ENCODE assay signal across 29 mouse cellular contexts in genomic region chr2:73462265-73462664, GRCm38 (mm10).
A peak's percentile ranks its signal among the peaks of the same experiment; 100 is the strongest.
DNase-seq lines count a peak whose midpoint lies in the region; ATAC-seq and TF ChIP-seq lines count a peak whose summit lies in the region.
"Had no signal": no experiment of that assay in that cellular context is flagged by ENCODE, and none has a peak within 500 bp of the region (broad histone marks: within the 10 kb centered on the region; RNA-seq: fewer than 3 reads in every experiment).

No protein-coding gene starts in this region.

- H3K4me3 ChIP-seq in lung, adult 2 months (replicated peaks; ENCODE audit: extremely low read depth, low read depth, low read length): no peak overlapping the region
- no peak overlapping the region for H3K4me3 ChIP-seq in bone marrow, adult 2 months (replicated peaks; ENCODE audit: control insufficient read depth, low read depth, low read length)
- H3K4me3 ChIP-seq: embryonic facial prominence, embryonic 12.5 days; heart, embryonic 10.5 days; heart, embryonic 15.5 days; hindbrain, embryonic 12.5 days; liver, embryonic 15.5 days; myocyte; neural tube, embryonic 12.5 days; stomach, embryonic 15.5 days had no signal

- TF ChIP-seq CTCF in lung, adult 2 months (IDR thresholded peaks at IDR 0.05; ENCODE audit: insufficient read depth, low read length): no peak
- TF ChIP-seq CTCF in bone marrow, adult 2 months (IDR thresholded peaks at IDR 0.05; ENCODE audit: control insufficient read depth, insufficient read depth, low read length): no peak

- TF ChIP-seq POLR2A in lung, adult 2 months (IDR thresholded peaks at IDR 0.05; ENCODE audit: borderline replicate concordance, extremely low read depth, low read depth, low read length): no peak
- no peak for TF ChIP-seq POLR2A in bone marrow, adult 2 months (IDR thresholded peaks at IDR 0.05; ENCODE audit: borderline replicate concordance, control insufficient read depth, low read depth, low read length)

- H3K27ac ChIP-seq in bone marrow, adult 2 months (ENCODE audit: control insufficient read depth, insufficient read depth, low read depth, low read length, poor library complexity): peak overlapping the region; percentile 82
- H3K27ac ChIP-seq: embryonic facial prominence, embryonic 12.5 days; heart, embryonic 10.5 days; heart, embryonic 15.5 days; hindbrain, embryonic 12.5 days; liver, embryonic 15.5 days; neural tube, embryonic 12.5 days; stomach, embryonic 15.5 days had no signal

- peak; percentile 51 for DNase-seq in lung, postnatal 36 days
- no peak for DNase-seq in lung, adult 2 months
- no peak for DNase-seq in frontal cortex, postnatal 36 days (ENCODE audit: low spot score in 2 of 2)
- no peak for DNase-seq in right cerebral cortex, adult 18-20 months
- no peak for DNase-seq in cerebellum, adult 11-12 months
- DNase-seq: adrenal gland, adult 2 months; adrenal gland, postnatal 36 days; B cell, adult 2 months; cerebellum, adult 9-11 months; embryo, embryonic 11 days; kidney, adult 9 months; kidney, postnatal 25 days; liver; lung, postnatal 4 days; thymus, postnatal 25 days had no signal

- 59% methylated on average over 2 of the region's 2 CpGs for WGBS in lung, adult 2 months
- WGBS in bone marrow, adult 2 months: 32% methylated on average over 2 of the region's 2 CpGs

- H3K4me1 ChIP-seq in lung, adult 2 months (ENCODE audit: control insufficient read depth, insufficient read depth, low read length): peaks cover 25% of the 10 kb centered on the region
- peaks cover 11% of the 10 kb centered on the region for H3K4me1 ChIP-seq in bone marrow, adult 2 months (ENCODE audit: control insufficient read depth, insufficient read depth, low read length)
- H3K4me1 ChIP-seq: neural tube, embryonic 12.5 days had no signal

- ATAC-seq in megakaryocyte, adult 5-6 weeks (ENCODE audit: poor library complexity, severe bottlenecking): peak; percentile 72
- ATAC-seq: activated CD4-positive, CD25-positive, alpha-beta regulatory T cell, adult 4 months; forebrain, embryonic 14.5 days; intestine, postnatal 0 days; midbrain, embryonic 16.5 days had no signal
